Mouse (Mus musculus) Muller cell, postnatal 12 days (primary cell): ENCODE data around the gene Itgb4.

ENCODE experiments used
- DNase-seq: peaks from one replicate; pipeline ENCODE4 v3.0.0-alpha.2; 2015; ENCODE audit errors: inconsistent ontology term

The Itgb4 gene

DNA sequence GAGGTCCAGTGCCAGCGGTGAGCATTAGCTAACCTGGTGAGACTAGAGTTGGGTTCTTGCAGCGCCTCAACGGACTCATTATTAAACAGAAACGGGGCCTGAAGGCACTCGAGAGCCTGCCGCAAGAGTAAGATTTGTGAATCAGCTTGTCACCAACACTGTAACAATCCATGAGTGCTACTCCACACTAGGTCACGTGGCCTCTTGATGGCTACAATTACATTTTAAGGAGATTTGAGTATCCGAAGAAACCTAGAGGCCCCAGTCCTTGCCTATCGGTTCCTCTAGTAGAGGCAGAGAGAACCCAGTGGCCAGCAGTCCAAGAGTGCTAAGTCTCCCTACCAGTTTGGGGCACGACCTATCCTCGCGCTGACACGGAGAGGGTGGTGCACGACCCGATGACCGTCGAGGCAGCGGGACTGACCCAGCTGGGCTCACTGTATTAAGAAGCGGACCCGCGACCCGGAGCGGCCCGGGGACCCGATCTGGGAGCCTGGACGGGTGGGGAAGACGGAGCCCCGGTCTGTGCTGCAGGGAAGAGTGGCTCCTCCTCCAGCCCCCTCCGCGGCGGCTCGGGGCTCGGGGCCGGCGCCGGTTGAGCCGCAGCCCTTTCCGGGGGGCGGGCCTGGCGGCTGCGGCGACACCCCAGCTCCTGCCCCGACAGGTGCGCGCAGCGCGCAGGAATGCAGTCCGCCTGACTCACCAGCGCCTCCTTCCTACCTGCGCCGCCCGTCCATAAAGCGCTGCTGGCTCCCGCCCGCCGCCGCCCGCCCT, at the start of gene Itgb4:
Itgb4 (plus strand) TSS at position 401 of the 774 bp plus-strand sequence.
- DNase-seq, result peak; percentile 47

DNA sequence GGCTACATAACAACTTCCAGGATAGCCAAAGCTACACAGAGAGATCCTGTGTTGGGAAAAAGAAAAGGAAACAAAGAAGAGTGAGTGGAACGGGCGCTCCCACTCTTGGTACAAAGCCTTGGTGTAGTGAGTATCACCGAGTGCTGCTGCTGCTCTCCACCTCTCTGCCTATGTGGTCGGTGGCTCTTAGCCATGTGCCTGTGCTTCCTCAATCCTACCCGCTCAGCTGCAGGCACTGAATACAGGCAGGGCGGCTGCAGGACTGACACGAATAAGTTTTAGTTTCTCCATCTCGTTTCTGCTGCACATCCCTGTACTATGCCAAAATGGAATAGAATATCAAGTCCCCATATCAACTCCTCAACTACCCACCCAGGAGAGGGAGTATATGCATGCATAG, 45.5 kb upstream of the Itgb4 start:
- no peak for DNase-seq

DNA sequence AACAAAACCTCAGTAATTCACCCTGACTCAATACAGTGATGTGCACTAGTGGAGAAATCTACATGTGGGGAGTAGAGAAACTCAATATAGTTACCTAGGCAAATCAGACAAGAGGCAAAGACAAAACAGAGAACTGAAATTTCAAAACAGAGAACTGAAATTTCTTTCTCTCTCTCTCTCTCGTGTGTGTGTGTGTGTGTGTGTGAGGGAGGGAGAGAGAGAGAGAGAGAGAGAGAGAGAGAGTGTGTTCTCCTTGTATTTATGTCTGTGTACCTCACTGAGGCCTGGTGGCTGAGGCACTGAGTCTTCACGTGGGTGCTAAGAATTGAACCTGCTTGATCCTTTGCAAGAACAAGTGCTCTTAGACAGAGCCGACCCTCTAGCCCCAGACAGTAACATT, 44.7 kb upstream of the Itgb4 start:
- DNase-seq, result no peak

DNA sequence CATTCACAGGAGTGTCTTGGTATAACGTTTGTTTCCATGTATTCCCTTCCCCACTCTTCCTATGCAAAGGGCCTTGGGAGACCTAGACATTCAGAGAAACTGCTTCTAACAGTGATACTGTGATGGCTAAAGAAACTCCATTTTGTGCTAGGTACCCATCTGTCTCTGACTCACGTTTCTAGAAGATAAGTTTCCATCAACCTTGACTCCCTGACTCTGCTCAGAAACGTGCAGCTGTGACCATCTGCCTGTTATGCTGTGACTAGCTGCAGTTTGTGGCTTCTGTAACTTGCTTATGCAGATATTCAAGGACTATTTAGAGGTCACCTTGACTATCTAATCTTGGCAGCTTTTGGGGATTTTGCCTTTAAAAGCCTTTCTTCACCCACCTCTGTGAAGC, 43.3 kb upstream of the Itgb4 start:
- no peak for DNase-seq

DNA sequence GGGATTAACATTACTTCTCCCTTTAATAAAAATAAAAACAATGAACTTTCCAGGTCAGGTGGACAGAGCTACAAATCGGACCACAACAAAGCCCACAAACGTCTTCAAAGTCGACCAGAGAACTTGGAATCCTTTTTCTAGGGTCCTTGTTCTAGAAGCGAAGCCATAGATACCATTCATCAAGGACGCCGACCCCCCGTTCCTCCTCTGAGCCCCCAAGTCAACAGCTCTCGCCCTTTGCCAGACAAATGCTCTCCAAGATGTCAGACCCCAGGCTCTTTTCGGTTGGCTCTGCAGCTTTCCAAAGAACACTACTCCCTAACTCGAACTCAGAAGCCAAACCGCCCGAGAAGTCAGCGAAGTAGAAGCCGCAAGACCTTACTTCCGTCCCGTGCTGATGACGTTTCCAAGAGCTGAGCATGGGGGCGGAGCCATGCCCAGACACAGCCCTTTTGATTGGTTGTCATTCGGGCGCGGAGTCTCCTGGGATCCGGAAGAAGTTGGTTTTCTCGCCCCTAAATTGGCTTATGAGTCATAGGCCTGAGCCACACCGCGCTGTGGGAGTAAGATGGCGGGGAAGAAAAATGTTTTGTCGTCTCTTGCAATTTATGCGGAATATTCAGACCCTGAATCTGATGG, 41.3 kb upstream of the Itgb4 start, which contains the start of the genes Sap30bp and Recql5:
Sap30bp (plus strand) TSS at position 175 of the 639 bp plus-strand sequence.
Recql5 (minus strand) TSS at position 370 of the 639 bp plus-strand sequence.
- peak; percentile 97 for DNase-seq

DNA sequence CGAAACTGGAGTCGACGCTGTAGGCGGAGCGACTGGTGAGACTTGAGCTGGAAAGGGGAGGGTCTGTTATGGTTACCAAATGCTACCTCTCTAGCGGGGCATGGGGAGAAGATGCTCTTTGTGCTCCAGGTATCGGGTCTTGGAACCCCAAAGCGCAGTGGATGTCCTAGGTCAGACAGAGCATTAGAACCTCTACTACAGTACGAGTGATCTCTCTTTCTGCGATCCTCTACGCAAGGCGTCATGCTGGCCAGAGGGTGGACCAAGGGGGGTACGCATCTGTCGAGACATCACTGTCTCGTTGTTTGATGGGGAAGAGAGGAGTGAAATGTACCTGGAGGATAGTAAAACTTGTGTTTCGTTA, 40.8 kb upstream of the Itgb4 start:
- DNase-seq, result no peak

DNA sequence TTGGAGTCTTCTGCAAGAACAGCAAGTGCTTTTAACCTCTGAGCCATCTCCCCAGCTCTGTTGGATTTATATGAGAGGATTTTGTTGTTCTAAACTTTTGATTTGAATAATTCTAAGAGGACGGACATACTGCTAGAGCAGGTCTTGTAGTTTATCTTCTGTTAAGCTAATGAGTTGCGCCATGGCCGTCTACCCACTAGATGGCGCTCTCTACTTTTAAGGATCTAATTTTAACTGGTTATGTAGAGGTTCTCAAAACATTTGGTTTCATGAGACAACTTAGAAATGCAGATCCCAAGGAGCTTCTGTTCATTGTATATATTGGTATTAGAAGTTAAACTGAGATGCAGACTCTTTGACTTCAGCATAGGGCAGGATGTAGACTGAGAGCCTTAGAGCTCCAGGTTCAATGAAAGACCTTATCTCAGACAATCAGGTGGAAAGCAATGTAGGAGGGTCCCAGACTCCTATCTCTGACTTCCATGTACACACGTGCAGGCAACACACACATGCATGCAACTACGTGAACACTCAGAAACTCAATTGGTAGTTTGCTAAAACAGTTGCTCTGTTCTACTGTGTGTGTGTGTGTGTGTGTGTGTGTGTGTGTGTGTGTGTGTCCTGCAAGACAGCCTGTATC, 34.7 kb upstream of the Itgb4 start:
- DNase-seq, result no peak

DNA sequence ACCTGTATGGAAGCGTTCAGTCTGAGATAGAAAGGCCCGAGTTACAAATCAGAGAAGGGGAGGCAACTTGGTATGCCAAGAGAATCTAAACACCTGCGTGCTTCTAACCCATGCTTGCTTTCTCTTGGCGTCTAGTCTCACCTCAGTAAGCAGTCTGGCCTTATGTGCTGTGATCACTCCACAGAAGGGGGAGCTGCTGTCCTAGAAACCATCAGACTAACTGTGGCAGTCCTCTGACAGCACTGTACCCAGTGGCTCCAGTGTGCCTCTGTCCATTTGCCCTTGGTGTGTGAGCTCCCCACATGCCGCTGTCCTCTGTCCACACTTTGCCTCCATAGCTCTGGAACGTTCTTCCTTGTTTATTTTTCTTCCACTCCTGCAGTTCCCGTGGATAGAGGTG, 32.5 kb upstream of the Itgb4 start:
- DNase-seq, result no peak

DNA sequence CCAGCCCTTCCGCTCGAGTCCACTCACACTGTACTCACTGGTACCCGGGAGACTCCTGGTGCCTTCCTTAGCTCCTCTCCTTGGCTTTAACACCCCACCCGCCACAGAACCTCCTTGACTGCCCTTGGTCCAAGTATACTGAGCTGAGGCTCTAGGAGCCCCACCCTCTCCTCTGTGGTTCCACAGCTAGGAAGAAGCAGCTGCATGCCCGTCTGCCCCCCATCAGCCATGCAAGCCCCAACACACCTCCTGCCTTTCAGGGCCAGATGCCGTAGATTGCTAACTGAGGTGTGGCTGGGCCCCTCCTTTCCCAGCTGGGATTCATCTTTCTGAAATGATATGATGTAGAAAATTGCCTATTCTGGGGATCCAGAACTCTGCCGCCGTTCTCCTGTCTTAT, 29.3 kb upstream of the Itgb4 start:
- no peak for DNase-seq

DNA sequence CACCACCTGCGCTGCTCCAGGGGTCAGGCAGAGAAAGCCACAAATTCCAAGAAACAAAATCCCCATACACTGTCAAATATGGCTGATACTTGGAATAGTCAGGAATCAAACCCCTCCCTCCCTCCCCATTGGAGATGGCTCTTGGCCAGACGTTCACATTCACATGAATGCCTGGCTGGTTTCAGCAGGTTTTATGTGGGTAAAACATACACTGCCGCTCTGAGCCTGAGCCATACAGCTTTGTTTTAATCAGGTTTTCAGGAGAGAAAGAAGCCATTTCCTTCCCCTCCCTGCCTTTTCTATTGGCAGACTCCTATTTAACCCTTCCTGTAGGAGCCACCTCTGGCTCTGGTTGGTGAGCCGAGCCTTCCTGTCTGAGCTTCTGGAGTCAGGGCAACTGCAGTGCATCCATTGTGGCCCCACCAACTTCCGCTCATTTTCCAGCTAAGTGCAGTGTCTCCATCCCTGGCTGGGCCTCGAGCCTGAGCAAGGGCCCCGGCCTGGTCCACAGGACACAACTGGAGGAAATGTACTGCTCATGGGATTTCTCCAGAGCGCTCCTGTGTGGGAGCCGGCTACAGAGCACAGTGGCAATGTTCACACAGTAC, 28.2 kb upstream of the Itgb4 start:
- DNase-seq, result no peak

DNA sequence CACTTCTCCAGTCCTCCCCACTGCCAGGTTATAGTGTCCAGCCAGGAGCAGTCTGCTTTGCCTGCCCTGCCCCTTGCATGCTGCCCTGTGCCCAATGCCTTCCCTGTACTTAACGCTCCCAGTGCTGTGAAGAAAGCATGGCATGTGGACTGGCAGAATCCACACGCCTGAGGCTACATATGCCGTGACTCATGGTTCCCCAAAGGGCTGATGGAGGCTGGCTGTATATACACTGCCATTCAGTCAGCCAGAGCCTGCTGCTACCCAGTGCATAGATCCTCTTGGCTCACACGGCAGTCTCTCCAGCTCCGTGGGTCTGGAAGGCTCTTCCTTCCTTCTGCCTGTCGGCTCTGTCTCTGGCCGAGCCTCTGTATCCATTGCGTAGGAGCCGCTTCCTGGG, 26.2 kb upstream of the Itgb4 start:
- no peak for DNase-seq

DNA sequence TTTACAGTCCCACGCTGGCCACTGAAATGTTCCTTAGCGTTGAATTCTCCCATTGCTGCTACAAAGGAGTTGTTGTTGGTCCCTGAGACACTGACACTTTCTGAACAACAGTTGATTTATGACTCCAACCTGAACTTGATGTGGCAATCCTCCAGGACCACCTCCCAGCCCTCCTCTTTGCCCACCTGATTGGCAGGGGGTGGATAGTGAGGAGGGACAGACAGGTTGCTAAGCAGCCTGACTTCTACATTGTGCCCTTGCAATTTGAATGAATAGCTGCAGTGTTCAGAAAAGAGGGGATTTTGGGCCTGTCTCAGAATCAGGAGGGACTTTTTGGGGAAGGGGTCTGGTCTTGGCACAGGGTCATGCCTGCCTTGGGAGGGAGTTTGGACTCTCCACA, 23.8 kb upstream of the Itgb4 start:
- no peak for DNase-seq

DNA sequence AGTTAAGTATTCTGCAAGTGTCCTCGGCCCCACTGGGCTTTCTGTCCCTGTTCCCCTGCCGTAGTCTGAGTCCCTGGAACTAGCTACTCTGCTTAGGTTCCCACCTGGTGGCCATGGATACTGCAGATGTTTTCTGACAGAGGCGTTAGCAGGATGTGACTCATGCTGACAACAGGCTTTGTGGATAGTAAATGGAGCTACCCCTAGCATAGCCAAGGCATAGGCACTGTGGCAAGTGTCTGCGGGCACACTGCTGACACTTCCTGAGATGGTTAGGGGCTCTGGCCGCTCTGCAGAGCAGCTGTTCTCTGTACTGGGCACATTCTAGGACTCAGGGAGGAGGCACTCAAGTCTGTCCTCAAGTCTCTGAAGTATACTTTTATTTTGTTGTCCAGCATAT, 19.8 kb upstream of the Itgb4 start:
- DNase-seq, result no peak

DNA sequence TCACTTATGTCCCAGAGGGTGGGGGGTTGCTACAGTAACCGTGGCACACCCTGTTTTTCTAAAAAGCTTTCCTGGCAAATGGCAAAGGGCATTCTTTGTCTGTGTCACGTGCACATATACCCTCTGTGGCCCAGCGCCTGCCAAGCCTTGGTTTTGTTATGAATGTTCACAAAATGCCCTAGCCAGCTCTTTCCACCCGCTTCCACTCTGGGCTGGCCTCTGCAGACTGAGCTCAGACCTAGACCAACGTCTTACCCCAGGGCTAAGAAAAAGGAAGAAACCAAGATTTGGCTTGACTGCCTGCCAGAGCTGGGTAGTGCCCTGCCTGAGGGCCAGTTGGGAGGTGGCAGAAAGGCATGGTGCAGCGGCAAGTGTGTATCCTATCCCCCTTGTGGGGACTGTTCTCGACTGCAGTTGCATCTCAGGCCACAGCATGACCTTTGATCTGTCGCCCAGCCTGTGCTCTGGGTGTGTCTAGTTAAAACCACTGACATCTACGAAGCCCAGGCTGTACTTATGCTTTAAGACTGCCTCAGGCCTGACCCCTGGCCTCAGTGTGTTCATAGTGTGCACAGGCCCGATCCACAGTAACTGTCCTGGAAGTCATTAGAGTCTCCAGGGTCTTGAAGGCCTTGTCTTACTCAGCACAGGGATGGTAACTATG, 19.2 kb upstream of the Itgb4 start:
- DNase-seq, result peak; percentile 72

DNA sequence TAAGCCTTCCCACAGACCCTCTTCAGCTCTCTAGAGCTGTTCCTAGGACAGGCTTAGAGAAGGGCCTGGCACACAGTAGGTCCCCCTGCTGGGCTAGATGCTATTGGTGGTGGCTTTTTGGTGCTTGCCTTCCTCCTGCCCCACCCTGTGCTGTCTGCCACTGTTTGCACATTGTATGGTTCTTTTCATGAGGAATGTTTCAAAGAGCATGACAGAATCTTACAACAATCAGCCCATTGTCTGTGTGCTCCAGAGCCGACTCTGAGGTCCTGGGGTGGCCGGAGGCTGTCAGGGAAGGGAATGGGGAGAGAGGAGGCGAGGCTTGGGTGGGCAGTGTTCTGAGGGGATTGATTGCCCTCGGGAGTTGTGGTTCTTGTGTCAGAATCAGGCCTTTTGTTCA, 18.1 kb upstream of the Itgb4 start:
- peak; percentile 99 for DNase-seq

DNA sequence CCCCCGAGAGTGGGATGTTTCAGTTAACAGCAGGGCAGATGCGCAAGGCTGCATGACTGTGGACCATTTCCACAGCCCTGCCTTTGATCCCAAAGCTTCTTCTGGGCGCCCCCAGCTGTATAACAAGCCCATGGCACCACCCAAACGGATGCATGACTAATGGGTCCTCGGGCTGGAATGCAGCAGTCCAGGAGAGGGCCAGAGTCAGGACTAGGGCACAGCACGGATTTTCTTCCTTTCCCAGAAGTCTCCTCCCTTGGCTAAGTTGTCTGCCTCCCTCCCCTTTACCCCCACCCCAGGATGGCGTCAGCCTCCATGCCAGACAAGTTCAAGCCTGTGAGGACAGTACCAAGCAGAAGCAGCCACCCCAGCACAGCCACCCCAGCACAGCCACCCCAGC, 16.5 kb upstream of the Itgb4 start:
- DNase-seq, result peak; percentile 92

DNA sequence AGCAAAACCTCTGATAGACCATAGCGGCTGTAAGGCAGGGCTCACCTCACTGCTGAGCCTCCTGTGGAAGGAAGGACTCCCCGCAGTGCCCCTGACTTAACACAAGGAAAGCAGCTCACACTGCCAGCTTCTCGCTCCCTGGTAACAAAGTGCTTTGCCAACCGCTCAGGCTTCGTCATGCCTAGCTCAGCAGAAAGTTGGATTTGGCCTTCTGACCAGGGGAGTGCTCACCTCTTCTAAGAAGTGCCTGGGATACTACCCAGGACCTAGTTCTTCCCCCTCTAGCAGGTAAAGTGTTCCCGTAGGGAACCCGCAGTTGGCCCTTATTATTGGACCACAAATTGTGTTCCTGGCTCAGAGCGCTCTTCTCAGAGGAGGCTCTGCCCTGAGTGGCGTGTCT, 15.5 kb upstream of the Itgb4 start:
- DNase-seq, result no peak

DNA sequence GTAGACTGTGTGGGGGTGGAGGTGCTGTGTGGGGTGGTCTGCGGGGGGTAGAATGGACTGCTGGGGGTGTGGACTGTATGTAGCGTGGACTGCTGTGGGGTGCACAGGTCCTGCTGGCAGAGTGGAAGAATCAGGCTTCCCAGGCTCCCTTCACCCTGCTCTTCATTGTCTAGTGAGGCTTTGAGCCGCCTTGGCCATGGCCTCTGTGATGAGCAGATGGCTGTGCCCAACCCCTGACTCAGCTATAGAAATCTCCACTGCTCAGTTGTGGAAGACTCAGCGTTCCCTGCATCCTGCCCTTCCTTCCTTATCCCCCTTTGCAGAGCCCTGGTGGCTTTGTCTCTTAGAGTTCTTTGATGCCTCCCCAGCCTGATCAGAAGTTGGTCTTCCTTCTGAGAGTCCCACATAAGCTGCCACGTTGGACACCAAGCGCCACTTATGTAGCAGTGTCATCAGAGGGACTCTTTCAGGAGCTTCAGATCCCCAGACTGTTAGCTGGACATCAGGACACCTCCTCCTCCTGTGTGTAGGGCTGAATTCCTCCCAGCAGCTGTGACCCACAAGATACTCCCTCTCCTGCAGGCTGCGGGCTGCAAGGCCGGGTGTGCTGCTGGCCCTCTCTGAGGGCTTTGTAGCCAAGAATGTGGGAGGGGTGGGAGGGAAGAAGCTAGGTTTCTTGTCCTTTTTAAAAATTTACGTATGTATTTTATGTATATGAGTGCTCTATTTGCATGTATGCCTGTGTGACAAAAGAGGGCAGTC, 11.7 kb upstream of the Itgb4 start:
- DNase-seq, result no peak

DNA sequence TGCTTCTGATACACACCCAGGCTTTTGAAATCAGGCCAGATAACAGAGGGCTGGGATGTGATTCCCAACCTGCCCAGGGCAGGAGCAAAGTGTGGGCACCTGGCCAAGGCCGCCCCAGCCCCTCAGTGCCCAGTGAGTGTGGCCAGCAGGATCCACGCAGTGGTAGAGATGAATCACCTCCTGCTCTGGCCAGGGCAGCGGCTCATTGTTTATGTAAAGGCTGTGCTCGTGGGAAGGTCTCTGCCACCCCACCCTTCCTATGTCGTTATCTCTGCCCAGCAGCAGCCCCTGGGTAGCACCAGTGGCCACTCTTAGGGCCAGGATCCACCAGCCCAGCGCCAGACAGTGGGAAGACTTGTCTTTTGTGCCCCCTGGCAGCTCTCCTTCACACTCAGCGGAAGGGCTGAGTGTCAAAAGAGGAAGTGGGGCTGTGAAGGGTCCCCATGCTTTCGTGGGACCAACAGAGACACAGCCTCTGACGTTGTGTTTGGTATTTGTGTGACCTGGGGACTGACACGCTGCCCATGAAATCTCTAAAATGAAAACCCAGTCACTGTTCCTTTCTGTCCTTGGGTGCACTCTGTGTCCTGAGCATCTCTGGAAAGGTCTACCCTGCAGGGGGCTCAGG, 9.4 kb upstream of the Itgb4 start:
- DNase-seq, result peak; percentile 86

DNA sequence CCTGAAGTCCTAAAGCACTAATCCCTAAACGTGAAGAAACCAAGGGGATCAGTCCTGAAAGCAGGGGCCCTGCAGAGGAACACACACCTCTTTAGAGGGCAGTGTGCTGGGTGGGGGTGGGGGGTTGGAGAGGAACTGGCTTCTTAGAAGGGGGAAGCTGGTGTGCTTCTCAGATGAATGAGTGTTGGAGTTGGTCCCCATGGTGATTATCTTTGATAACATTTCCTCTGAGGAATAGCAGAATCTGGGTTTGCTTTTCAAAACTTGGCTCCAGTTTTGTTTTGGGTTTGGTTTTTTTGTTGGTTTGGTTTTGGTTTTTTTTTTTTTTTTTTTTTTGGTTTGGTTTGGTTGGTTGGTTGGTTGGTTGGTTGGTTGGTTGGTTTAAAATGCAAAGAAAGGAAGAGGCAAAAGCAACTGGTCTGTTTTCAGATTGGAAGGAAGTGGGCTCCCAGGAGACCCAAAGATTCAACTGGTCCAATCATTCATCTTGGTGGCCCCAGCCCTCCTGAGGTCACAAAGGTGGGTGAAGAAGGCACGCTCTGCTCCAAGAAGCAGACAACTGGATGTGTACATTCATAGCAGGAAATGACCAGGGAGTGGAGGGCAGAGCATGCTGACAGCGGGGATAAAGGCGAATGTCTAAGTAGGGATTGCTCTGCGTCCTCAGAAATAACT, 5.6 kb upstream of the Itgb4 start:
- no peak for DNase-seq
